Mouse (Mus musculus) stomach, postnatal 0 days (tissue): Measurements from ENCODE around the gene Sec63. TPM values are rescaled to one million over a fixed set of nuclear protein-coding genes. Genes with fewer than 3 reads are reported as not detected.
A peak's percentile ranks its signal among the peaks of the same experiment; 100 is the strongest.

Experiments used
- ATAC-seq: fragments of 200-750 bp; cut with Nextera tagmentation; 2 replicates; pipeline ENCODE4 v1.8.0; 2017; ENCODE audit not compliant: low FRiP score, low TSS enrichment
- DNase-seq: peaks from one replicate; pipeline ENCODE4 v3.0.0-alpha.2; 2016; ENCODE audit warnings: low spot score
- H3K27ac ChIP-seq: fragments of 300-500 bp; sonication (generic); replicated peaks from 2 replicates; pipeline ENCODE4 v1.5.1; 2014; ENCODE audit warnings: mild to moderate bottlenecking, control low read depth
- H3K27me3 ChIP-seq: fragments of 300-500 bp; sonication (generic); 2 replicates; pipeline ENCODE4 v1.6.1; 2014; ENCODE audit warnings: low read length; ENCODE audit not compliant: control insufficient read depth, insufficient read depth
- H3K36me3 ChIP-seq: fragments of 300-500 bp; sonication (generic); 2 replicates; pipeline ENCODE4 v1.6.1; 2014; ENCODE audit warnings: low read length, mixed read lengths; ENCODE audit not compliant: control insufficient read depth, insufficient read depth
- H3K4me1 ChIP-seq: fragments of 300-500 bp; sonication (generic); replicated peaks from 2 replicates; pipeline ENCODE4 v1.6.1; 2014; ENCODE audit warnings: antibody characterized with exemption; ENCODE audit not compliant: control insufficient read depth, insufficient read depth
- H3K4me2 ChIP-seq: fragments of 300-500 bp; sonication (generic); replicated peaks from 2 replicates; pipeline ENCODE4 v1.6.1; 2014; ENCODE audit warnings: low read depth, mild to moderate bottlenecking, control low read depth, moderate library complexity
- H3K4me3 ChIP-seq: fragments of 300-500 bp; sonication (generic); 2 replicates; pipeline ENCODE4 v1.5.1; 2014; ENCODE audit warnings: low read depth, low read length, control low read depth
- H3K9ac ChIP-seq: fragments of 300-500 bp; sonication (generic); 2 replicates; pipeline ENCODE4 v1.6.1; 2014; ENCODE audit warnings: mild to moderate bottlenecking, low read length, control low read depth, mixed read lengths
- H3K9me3 ChIP-seq: fragments of 300-500 bp; sonication (generic); 2 replicates; pipeline ENCODE4 v1.6.1; 2016; ENCODE audit warnings: low read length; ENCODE audit not compliant: control insufficient read depth
- CTCF ChIP-seq: IDR thresholded peaks from 2 replicates; pipeline ENCODE4 v1.5.1; 2016; ENCODE audit warnings: antibody characterized with exemption, low read depth, mild to moderate bottlenecking, moderate library complexity
- EP300 ChIP-seq: optimal IDR thresholded peaks from 2 replicates; pipeline ENCODE3; 2016; ENCODE audit warnings: antibody characterized with exemption
- WGBS: fragments of 180-500 bp; shearing (Covaris S2); extraction: QIAGEN DNeasy Blood & Tissue Kit; methylation state at CpG from one replicate; pipeline ENCODE4 v1.1.7; 2014; 5-methylcytosine and 5-hydroxymethylcytosine counted together
- polyA plus RNA-seq: library from polyadenylated mRNA; unstranded; fragments of >200 nt; fragmentation: Nextera tagmentation; extraction: Ambion mirVana; gene quantifications from 2 replicates; pipeline ENCODE4 v1.2.1, GENCODE M21; 2015

The Sec63 gene
- polyA plus RNA-seq, 1 experiment from 2014 or later: 15.8 TPM

- no peaks in the 10 kb centered on the region for H3K4me1 ChIP-seq
- peaks cover 14% of the 10 kb centered on the region for H3K36me3 ChIP-seq
- no peak for ATAC-seq
- no peak overlapping the region for H3K4me2 ChIP-seq
- no peak overlapping the region for H3K9ac ChIP-seq
- H3K27ac ChIP-seq: no peak overlapping the region
- no peak overlapping the region for H3K4me3 ChIP-seq
- no peak for DNase-seq
- WGBS: 49% methylated on average over 4 of the region's 4 CpGs
- TF ChIP-seq CTCF: peak; percentile 68
- TF ChIP-seq EP300: no peak
- H3K9me3 ChIP-seq: no peaks in the 10 kb centered on the region
- no peaks in the 10 kb centered on the region for H3K27me3 ChIP-seq
Measured at GRCm38 (mm10) chr10:42832677-42833076, 71.4 kb downstream of the Sec63 start.

DNA sequence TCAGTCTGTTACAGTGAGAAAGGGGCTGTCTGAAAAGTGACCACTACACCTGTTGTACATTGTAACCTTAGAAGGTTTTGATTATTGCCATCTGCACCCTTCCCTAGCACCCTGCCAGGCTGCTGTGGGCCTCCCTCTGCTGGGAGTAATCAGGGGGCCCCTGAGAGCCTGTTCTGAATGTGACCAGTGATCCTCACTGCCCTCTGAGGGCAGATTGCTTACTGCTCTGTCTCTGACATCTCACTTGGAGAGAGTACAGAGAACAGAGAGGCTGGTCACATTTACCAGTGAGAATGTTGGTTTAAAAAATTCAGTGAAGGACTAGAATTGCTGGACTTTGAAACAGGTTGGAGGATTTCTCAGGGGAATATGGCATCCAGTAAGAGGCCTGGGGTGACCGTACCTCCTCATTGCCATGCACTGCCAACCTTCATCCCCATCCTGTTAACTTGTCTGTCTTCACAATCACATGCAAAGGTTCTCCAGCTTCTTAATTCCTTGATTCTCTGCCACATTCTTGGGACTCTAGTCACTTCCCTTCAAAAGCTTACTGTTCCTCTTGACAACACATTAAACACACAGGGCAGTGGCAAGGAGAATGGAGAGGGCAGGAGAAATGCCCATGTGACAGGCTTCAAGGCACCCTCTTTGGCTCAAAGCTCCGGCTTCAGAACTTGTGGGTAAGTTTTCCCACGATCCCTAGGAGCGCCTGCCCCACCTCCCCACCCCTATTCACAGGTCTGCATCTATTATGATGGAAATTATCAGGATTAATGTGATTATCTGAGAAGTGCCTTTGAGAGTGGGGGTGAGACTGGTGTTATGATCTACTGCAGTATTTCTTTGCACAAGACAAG, 72.8 kb downstream of the Sec63 start:
- no peak overlapping the region for H3K4me3 ChIP-seq
- H3K36me3 ChIP-seq: peaks cover 11% of the 10 kb centered on the region
- no peaks in the 10 kb centered on the region for H3K9me3 ChIP-seq
- H3K4me1 ChIP-seq: no peaks in the 10 kb centered on the region
- no peak overlapping the region for H3K9ac ChIP-seq
- H3K4me2 ChIP-seq: no peak overlapping the region
- H3K27me3 ChIP-seq: no peaks in the 10 kb centered on the region
- TF ChIP-seq EP300 (no peak), CTCF (no peak)
- ATAC-seq (no peak), DNase-seq (no peak)
- 76% methylated on average over 4 of the region's 4 CpGs for WGBS
- no peak overlapping the region for H3K27ac ChIP-seq

DNA sequence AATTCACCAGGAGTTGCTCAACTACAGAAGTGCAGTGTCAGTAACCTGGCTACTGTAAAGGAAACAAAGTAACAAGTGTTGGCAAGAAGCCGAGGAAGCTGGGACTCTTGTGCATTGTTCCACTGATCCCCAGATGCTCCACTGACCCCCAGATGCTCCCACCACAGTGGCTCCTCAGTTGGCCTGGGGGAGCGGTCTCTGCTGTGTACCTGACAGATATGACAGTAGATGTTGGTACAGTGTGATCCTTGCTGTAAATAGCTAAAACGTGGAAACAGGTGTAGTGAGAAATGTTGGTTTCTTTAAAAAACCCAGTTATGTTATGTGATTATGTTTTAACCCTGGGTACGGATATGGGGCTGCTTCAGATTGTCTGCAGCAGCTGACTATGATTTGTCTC, 76.8 kb downstream of the Sec63 start:
- no peak for ATAC-seq
- no peaks in the 10 kb centered on the region for H3K9me3 ChIP-seq
- no peak for TF ChIP-seq EP300
- no peak for TF ChIP-seq CTCF
- no peak overlapping the region for H3K4me2 ChIP-seq
- H3K4me1 ChIP-seq: no peaks in the 10 kb centered on the region
- DNase-seq: no peak
- no peak overlapping the region for H3K9ac ChIP-seq
- 77% methylated on average over 4 of the region's 4 CpGs for WGBS
- no peak overlapping the region for H3K4me3 ChIP-seq
- no peak overlapping the region for H3K27ac ChIP-seq
- H3K27me3 ChIP-seq: no peaks in the 10 kb centered on the region
- H3K36me3 ChIP-seq: 0 out of 2 replicates have a peak, but pooled peaks cover 2% of the 10 kb centered on the region

DNA sequence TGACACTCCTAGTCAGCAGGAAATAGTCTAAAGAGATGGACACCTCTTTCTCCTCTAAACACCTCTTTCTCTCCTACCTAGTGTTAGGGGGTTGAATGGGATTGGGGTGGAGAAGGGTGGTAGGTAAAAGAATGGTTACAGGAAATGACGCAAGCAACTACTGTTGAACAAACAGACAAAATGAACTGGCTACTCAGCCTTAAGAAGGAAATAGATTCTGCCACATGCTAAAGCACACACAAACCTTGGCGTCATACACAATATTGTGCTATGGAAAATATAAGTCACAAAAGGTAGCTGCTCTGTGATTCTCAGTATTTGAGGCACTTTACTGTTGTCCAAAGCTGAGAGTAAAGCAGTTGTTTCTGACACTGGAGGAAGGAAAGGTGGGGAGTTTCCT, 77.4 kb downstream of the Sec63 start:
- 86% methylated on average over 2 of the region's 2 CpGs for WGBS

DNA sequence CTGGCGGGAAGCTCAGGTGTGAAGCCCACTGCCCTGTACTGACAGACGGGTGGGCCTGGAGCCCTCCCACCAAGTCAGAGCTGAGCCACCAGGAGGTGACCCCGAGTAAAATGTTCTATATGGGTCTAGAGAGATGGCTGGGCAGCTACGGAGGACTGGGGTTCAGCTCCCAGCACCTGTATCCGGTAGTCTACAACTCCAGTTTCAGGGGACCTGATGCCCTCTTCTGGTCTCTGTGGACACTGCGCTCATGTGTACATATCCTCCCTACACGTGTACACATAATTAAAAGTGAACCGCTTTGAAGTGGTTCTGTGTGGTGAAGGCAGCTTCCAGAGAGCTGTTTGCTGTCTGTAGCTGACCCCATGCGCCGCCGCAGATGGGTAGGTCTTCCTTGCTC, 78.7 kb downstream of the Sec63 start:
- Histone ChIP-seq H3K27me3 (no peaks in the 10 kb centered on the region), H3K4me1 (no peaks in the 10 kb centered on the region), H3K4me2 (no peak overlapping the region), H3K27ac (no peak overlapping the region), H3K36me3 (no peaks in the 10 kb centered on the region), H3K4me3 (no peak overlapping the region), H3K9ac (no peak overlapping the region), H3K9me3 (no peaks in the 10 kb centered on the region)
- DNase-seq (no peak), ATAC-seq (no peak; the same call in 1 of the 2 replicates)
- WGBS: 96% methylated on average over 11 of the region's 11 CpGs
- 0 out of 2 replicates have a peak, but pooled peaks have one; percentile 11 for TF ChIP-seq CTCF
- TF ChIP-seq EP300: no peak

More for the DNA sequence above, 77.4 kb downstream of the Sec63 start:
- Histone ChIP-seq H3K4me2 (no peak overlapping the region), H3K9me3 (no peaks in the 10 kb centered on the region), H3K27ac (no peak overlapping the region), H3K27me3 (no peaks in the 10 kb centered on the region), H3K4me3 (no peak overlapping the region), H3K36me3 (no peaks in the 10 kb centered on the region), H3K9ac (no peak overlapping the region), H3K4me1 (no peaks in the 10 kb centered on the region)
- DNase-seq (no peak), ATAC-seq (no peak)
- no peak for TF ChIP-seq CTCF
- no peak for TF ChIP-seq EP300

GRCm38 (mm10) chr10:42841531-42842195, 80.4 kb downstream of the Sec63 start:
- no peaks in the 10 kb centered on the region for H3K4me1 ChIP-seq
- ATAC-seq (no peak), DNase-seq (peak; percentile 53)
- no peaks in the 10 kb centered on the region for H3K36me3 ChIP-seq
- no peak overlapping the region for H3K27ac ChIP-seq
- 55% methylated on average over 16 of the region's 16 CpGs for WGBS
- no peaks in the 10 kb centered on the region for H3K27me3 ChIP-seq
- H3K9ac ChIP-seq: no peak overlapping the region
- H3K9me3 ChIP-seq: no peaks in the 10 kb centered on the region
- no peak overlapping the region for H3K4me3 ChIP-seq
- TF ChIP-seq EP300 (no peak), CTCF (peak; percentile 68)
- no peak overlapping the region for H3K4me2 ChIP-seq
